Mouse (Mus musculus) right cerebral cortex, postnatal 25 days (tissue): ENCODE data around the gene Tal1.

Experiments used
- DNase-seq: peaks from one replicate; pipeline ENCODE4 v3.0.0; 2022

Gene Tal1

DNA sequence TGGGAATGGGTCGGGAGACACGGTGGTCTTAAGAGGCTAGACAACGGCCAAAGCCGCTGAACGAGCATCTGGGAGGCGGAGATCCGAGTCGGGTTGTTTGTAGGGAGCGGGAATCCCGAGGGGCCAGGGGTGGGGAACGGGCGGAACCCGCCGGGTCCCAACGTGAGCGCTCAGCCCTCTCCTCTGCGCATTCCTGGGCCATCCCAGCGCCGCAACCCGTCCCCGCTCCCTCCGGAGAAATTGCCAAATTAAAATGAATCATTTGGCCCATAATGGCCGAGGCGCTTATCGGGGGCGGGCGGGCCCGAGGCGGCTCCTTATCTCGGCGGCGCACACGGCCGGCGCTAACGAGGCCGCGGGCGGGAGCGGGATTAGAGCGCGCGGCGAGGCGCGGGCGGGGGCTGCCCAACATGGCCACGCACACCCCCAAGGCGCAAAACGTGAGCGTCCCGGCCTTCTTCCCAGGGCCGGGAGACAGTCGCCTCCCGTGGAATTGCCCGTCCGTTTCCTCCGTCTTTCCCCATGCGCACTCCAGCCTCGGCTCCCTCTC, at the start of gene Tal1:
Tal1 (plus strand) TSS at position 56 of the 550 bp plus-strand sequence.
- DNase-seq = no peak

- DNase-seq = no peak
These were observed 42.0 kb upstream of the Tal1 start for GRCm38 (mm10) chr4:115014276-115014675.

DNA sequence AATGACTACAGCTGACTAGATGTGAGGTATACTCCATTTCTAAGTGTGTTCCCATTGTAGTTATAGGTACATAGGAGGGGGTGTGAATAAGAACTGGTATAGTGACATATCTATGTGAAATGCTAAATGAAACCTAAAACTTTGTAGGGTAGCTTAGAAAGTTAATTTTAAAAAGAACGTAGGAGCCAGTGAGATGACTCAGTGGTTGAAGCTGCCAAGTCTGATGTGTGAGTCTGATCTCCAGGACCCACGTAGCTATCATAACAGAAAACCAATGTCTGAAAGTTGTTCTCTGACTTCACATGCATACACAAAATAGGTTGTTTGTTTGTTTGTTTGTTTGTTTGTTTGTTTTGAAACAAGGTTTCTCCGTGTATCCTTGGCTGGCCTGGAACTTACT, 36.2 kb upstream of the Tal1 start:
- no peak for DNase-seq

GRCm38 (mm10) chr4:115035043-115035442, 21.2 kb upstream of the Tal1 start:
- no peak for DNase-seq

DNA sequence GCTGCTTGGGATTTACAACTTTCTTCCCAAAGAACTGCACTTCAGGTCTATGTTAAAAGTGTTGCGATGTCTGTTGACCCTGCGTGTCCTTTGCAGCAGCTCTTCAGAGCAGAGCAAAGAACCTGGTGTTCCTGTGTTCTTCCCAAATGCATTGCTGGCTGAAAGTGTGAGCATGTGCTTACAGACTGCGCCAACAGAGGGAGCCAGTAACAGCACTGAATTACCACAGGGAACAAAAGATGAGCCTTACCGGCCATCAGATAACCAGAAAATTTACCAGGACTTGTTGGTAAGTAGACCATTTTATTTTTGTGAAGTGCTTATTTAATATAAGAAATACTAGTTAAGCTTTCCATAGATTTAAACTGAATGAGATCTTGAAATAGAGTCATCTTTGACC, 18.0 kb upstream of the Tal1 start:
- DNase-seq = no peak

GRCm38 (mm10) chr4:115045621-115046020, 10.6 kb upstream of the Tal1 start:
- DNase-seq = no peak

- DNase-seq = no peak
These were observed 8.5 kb upstream of the Tal1 start for GRCm38 (mm10) chr4:115047750-115048149.

GRCm38 (mm10) chr4:115048190-115048589, 8.0 kb upstream of the Tal1 start:
- DNase-seq = no peak

GRCm38 (mm10) chr4:115051245-115051644, 5.0 kb upstream of the Tal1 start:
- no peak for DNase-seq

GRCm38 (mm10) chr4:115052343-115053005, 3.8 kb upstream of the Tal1 start:
- no peak for DNase-seq

GRCm38 (mm10) chr4:115055044-115055443, 1.2 kb upstream of the Tal1 start:
- DNase-seq = no peak

DNA sequence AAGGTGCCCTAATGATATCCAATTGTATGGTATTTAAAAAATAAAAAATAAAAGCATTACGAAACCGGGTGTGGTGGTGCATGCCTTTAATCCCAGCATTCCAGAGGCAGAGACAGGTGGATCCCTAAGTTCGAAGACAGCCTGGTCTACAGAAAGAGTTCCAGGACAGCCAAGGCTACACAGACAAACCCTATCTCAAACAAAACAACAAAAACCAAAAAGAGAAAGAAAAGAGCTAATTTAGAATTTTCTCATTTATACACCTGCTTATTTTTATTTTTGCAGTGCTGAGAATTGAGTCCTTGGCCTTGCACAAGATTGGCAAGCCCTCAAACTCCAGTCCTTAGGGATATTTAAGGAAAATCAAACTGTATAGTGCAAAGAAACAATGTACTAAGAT, 535 bp upstream of the Tal1 start:
- DNase-seq = no peak

DNA sequence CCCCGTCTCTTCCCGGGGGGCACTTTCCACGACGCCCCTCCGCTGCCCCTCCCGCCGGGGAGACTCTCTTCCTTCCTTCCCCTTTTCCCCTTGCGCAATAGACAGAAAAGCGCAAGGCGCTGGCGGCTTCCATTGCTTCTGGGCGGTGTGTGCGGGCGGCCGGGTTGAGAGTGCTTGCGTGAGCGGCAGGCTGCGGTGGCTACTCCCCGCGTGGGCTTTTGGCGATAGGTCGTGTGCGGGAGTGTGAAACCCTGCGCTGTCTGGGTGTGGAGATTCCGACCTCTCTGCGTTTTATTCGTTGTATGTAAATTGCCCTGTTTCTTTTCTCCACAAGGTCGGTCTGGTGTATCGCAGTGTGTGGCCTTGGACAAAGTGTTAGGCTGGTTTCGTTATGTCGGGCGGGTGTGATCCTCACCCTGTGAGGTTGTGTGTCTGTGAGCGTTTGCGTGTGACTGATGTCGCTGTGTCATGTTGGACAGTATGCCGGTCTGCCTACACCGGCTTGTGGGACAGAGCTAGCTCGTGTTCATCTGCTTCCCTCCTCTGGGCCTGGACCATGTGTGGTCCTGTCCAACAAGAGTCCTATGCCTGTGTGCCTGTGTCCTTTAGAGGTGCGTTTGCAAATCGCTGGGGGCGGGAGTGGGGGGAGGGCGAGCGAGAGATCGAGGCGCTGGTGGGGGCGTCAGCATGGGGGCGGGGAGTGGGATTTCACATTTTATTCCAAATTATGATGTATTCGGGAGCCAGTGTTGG, 871 bp downstream of the Tal1 start:
- DNase-seq = no peak

DNA sequence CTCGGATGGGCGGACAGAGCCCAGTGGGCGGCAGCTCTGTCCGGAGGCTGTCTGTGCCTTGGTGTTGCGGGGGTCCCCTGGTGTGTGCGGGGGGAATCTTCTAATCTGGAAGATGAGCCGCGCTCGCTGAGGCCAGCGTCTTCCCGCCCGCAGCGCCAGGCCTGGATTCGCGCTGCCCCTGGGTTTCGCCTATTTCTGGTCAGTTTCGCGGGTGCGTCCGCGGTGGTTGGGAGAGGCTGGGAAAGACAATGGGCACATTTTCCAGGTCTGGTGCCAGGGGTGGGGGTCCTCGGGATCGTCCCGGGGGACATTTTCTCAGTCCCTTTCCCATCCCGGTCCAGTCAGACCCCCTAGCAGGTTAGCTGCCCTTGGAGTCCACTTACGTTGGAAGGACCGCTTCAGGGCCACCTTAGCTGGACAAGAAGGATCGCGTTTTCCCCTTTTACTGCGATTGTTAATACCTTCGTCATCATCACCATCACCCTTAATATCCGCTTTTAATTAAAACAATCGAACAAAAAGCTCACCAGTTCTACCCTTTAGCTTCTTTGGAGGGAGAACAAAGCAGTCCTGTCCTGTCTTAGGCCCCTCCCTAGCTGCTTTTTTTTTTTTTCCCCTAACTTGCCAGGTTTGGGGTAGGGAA, 1.6 kb downstream of the Tal1 start:
- DNase-seq = no peak

DNA sequence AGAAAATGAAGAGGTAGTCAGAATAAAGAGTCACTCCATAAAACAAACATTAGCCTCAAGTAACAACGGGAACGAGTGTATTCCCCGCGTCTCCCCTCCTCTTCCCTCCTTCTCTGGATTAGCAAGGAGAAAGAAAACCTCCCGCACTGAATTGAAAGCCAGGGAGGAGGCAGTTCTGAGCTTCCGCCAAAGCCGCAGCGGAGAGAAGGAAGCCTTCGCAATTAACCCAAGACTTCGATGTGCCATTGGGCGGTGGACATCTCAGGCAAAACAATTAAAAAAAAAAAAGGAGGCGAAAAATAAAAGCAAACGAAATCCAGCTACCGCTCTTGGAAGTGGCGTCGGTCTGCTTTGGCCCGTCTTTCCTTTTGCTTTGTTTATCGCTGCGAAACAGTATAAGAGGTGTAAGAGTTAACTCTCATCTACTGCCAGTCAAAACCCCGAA, 2.1 kb downstream of the Tal1 start:
- DNase-seq = no peak

DNA sequence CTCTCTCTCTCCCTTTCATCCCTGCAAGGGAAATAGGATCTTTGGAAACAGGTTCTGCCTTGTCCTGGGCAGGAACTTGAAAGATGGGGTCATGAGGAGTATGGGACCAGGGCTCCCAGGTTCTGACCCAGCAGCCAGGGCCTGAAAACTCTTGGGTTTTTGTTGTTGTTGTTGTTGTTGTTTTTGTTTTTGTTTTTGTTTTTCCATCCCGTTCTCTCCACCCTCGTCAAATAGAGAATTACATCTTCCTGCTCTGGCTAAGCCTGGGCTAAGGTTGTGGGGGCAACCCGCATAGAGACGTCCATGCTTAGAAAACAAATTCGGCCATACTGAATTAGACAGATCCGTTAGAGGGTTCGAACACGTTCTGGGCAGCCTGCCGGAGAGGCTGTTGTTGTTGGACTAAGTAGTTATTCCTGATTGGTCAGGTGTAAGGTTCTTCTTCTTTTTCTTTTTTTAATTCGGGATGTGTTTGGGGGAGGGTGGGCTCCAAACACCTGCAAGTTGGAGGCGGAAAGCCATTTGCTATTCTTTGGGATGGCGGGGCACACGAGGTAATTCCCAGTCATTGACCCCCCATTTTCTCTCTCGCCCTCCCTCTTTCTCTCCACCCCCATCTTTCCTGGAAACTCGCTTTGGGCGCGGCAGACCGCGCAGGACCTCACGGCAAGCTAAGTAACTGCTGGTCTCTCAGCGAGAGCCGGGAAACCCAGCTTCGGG, 2.8 kb downstream of the Tal1 start:
- no peak for DNase-seq

- no peak for DNase-seq
These were observed 3.6 kb downstream of the Tal1 start for GRCm38 (mm10) chr4:115059871-115060270.

DNA sequence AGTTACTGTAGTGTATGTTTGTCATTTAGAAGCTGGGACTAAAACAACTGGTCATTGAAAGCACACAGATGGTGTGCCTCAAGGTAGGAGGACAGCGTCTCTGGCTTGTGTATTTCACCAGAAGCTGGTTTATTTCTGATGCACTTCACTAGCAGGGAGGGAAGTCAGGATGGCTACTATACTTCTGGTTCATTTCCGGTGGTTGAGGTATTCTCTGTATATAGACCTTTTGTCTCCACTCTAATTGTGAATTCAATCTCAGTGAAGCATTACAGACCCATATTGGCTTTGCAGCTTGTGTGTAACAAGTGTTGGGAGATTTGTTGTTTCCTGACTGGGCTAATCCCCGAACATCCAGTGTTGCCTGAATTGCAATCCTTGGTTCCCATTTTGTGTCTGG, 4.5 kb downstream of the Tal1 start:
- no peak for DNase-seq

DNA sequence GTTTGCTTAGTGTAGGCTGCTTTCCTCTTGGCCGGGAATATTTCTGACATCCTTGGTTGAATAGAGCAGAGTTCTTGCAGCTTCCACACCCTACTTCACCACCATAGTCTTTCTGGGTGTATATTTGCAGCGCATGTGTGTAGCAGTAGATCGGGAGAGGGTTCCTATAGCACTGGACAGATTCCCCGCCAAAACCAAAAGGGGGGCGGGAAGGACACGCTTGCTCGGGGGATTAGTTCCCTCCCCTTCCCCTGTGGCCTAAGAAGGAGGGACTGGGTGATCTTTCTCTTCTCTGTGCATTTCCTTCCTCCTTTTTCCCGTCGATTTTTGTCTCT, 6.3 kb downstream of the Tal1 start:
- no peak for DNase-seq

DNA sequence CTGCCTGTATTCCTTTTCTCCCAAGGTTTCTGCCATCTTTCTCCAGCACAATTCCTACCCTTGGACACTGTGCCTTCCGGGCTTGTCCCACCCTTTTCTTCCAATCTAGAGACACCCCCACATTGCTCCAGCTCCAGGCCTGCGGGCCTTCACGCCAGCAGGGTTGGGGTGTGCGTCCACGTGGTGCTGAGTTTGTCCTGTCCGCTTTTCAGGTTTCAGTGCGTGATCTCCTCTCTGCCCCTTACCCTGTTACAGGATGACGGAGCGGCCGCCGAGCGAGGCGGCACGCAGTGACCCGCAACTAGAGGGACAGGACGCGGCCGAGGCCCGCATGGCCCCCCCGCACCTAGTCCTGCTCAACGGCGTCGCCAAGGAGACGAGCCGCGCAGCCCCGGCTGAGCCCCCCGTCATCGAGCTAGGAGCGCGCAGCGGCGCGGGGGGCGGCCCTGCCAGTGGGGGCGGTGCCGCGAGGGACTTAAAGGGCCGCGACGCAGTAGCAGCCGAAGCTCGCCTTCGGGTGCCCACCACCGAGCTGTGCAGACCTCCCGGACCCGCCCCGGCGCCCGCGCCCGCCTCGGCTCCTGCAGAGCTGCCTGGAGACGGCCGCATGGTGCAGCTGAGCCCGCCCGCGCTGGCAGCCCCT, 6.8 kb downstream of the Tal1 start:
- DNase-seq = no peak

DNA sequence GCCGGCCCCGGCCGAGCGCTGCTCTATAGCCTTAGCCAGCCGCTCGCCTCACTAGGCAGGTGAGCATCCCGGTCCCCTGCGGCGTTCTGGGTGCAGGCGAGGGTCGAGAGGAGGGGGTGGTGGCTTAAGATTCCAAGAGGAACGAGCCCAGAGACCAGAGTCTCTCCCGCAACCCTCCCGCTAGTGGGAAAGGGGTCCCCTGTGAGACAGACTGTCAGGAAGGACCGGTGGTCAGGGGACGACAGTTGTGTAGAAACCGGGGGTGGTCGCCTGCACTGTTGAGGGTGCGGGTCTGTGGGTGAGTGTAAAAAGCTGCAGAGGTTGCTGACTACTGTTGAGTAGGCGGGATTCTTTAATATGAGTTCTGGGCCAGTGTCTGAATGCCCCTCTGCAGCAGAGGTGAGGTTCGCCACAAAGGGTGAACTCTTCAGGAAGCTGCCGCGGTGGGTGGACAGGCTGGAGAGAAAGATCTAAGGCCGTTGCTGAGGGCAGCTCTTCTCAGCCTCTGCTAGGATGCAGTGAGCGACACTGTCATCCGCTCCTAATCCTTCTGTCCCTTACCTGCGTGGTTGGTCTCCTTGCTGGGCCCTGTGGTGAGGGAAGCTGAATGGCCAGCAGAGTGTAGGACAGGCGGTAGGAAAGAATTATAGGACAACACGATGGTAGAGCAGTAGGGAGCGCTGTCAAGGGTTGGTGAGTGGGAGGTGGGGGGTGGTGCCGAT, 7.5 kb downstream of the Tal1 start:
- DNase-seq = no peak

DNA sequence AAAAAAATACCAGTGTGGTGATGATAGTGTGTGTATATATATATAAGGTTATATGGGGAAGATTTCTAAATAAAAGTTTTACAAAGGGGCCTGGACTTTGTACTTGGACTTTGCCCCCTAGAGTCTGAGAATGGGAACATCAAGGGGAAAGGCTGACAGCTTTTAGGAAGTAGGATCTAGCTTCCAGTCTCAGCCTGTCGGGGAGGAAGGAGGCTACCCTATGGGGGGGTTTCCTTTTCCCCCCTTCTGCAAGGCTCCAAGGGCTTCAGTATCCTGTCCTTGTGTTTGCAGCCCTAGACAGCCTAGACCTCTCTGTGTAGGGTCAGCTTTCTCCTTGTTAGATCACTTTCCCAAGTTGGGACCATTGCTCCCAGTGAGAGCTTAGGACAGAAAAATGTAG, 15.4 kb downstream of the Tal1 start:
- DNase-seq = no peak
